Mouse (Mus musculus) neural tube, embryonic 11.5 days (tissue): ENCODE results near the gene Tex35. TPM values are rescaled to one million over a fixed set of nuclear protein-coding genes. Genes with fewer than 3 reads are reported as not detected.

Experiments used
- ATAC-seq: fragments of 200-750 bp; cut with Nextera tagmentation; 2 replicates; pipeline ENCODE4 v1.8.0; 2017; ENCODE audit warnings: moderate number of reproducible peaks, mild to moderate bottlenecking, moderate TSS enrichment, moderate library complexity; ENCODE audit not compliant: insufficient read depth, low FRiP score, low TSS enrichment
- DNase-seq: peaks from one replicate; pipeline ENCODE4 v3.0.0-alpha.2; 2015; ENCODE audit warnings: low spot score
- H3K27ac ChIP-seq: fragments of 300-500 bp; sonication (generic); 2 replicates; pipeline ENCODE4 v1.5.1; 2014; ENCODE audit warnings: low read depth, mild to moderate bottlenecking, low read length
- H3K27me3 ChIP-seq: fragments of 300-500 bp; sonication (generic); 2 replicates; pipeline ENCODE4 v1.6.1; 2014; ENCODE audit warnings: mild to moderate bottlenecking, low read length, mixed read lengths; ENCODE audit not compliant: control insufficient read depth, insufficient read depth
- H3K36me3 ChIP-seq: fragments of 300-500 bp; sonication (generic); 2 replicates; pipeline ENCODE4 v1.6.1; 2014; ENCODE audit warnings: mild to moderate bottlenecking, low read length, moderate library complexity, mixed read lengths; ENCODE audit not compliant: control insufficient read depth, insufficient read depth
- H3K4me1 ChIP-seq: fragments of 300-500 bp; sonication (generic); 2 replicates; pipeline ENCODE4 v1.6.1; 2014; ENCODE audit warnings: low read length, mixed read lengths; ENCODE audit not compliant: control insufficient read depth, insufficient read depth
- H3K4me2 ChIP-seq: fragments of 300-500 bp; sonication (generic); 2 replicates; pipeline ENCODE4 v1.6.1; 2014; ENCODE audit warnings: low read depth, mild to moderate bottlenecking, moderate library complexity
- H3K4me3 ChIP-seq: fragments of 300-500 bp; sonication (generic); 2 replicates; pipeline ENCODE4 v1.5.1; 2014; ENCODE audit warnings: low read depth, low read length
- H3K9ac ChIP-seq: fragments of 300-500 bp; sonication (generic); 2 replicates; pipeline ENCODE4 v1.6.1; 2014; ENCODE audit warnings: mild to moderate bottlenecking, low read length
- H3K9me3 ChIP-seq: fragments of 300-500 bp; sonication (generic); 2 replicates; pipeline ENCODE4 v1.6.1; 2016; ENCODE audit warnings: low read length; ENCODE audit not compliant: control insufficient read depth
- WGBS: fragments of 180-500 bp; shearing (Covaris S2); extraction: QIAGEN DNeasy Blood & Tissue Kit; methylation state at CpG from one replicate; pipeline ENCODE4 v1.1.7; 2014; 5-methylcytosine and 5-hydroxymethylcytosine counted together
- polyA plus RNA-seq: library from polyadenylated mRNA; unstranded; fragments of >200 nt; fragmentation: Nextera tagmentation; extraction: Ambion mirVana; gene quantifications from 2 replicates; pipeline ENCODE4 v1.2.1, GENCODE M21; 2014

Tex35 gene
- polyA plus RNA-seq, 1 experiment from 2014 or later, result not detected

- ATAC-seq, result peak; percentile 54
- WGBS, result 5% methylated on average over 15 of the region's 15 CpGs
- peak; percentile 90 for DNase-seq
- Histone ChIP-seq H3K36me3 (no peaks in the 10 kb centered on the region), H3K4me2 (no peak overlapping the region), H3K9ac (no peak overlapping the region), H3K4me1 (peaks cover 6% of the 10 kb centered on the region; the same call in 1 of the 2 replicates), H3K27me3 (no peaks in the 10 kb centered on the region), H3K9me3 (no peaks in the 10 kb centered on the region), H3K4me3 (no peak overlapping the region), H3K27ac (no peak overlapping the region)
Observed at GRCm38 (mm10) chr1:157076257-157076656, 32.2 kb downstream of the Tex35 start.

DNA sequence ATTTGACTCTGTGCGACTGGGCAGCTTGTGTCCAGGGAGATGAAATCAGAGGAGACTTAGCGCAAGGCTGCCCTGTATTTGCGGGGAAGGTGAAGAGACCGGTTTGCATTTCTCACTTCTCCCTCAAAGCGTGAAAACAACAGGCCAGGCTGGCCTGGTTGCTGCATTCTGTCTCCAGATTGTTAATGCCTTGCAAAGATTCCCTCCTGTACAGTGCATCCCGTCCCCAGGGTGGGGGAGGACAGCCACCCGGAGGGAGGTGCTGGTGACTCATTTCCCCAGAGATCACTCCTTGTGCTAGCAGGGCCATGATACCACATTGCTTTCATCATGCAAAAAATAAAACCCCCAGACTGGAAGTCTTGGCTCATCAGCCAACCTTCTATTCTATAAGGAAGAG lies 33.5 kb downstream of the Tex35 start:
- H3K9me3 ChIP-seq, result no peaks in the 10 kb centered on the region
- peaks cover 6% of the 10 kb centered on the region; the same call in 1 of the 2 replicates for H3K4me1 ChIP-seq
- no peak overlapping the region for H3K4me2 ChIP-seq
- no peak for DNase-seq
- H3K27ac ChIP-seq, result no peak overlapping the region
- no peak overlapping the region for H3K4me3 ChIP-seq
- WGBS, result 67% methylated on average over 7 of the region's 7 CpGs
- no peak overlapping the region for H3K9ac ChIP-seq
- no peaks in the 10 kb centered on the region for H3K36me3 ChIP-seq
- H3K27me3 ChIP-seq, result no peaks in the 10 kb centered on the region
- no peak for ATAC-seq

DNA sequence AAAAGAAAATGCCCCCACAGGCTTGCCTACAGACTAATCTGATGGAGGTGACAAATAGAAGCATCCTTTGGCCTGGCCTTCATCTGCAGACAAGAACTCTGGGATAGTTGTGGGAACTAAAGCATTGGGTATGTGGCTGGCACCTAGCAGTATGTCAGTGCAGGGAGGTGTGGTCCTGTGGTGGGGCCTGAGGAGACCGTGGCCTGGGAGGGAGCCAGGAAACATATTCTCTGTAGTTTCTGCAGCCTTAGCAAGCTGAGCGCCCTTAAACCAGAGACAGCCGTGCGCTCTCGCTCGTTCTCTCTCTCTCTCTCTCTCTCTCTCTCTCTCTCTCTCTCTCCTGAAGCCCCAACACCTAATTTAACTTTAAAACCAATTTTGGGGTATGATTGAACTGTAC lies 34.1 kb downstream of the Tex35 start:
- ATAC-seq, result no peak
- Histone ChIP-seq H3K27me3 (no peaks in the 10 kb centered on the region), H3K4me3 (no peak overlapping the region), H3K36me3 (no peaks in the 10 kb centered on the region), H3K4me1 (0 out of 2 replicates have a peak, but pooled peaks cover 2% of the 10 kb centered on the region), H3K9ac (no peak overlapping the region), H3K27ac (no peak overlapping the region), H3K4me2 (no peak overlapping the region), H3K9me3 (no peaks in the 10 kb centered on the region)
- DNase-seq, result no peak
- WGBS, result 87% methylated on average over 6 of the region's 6 CpGs

DNA sequence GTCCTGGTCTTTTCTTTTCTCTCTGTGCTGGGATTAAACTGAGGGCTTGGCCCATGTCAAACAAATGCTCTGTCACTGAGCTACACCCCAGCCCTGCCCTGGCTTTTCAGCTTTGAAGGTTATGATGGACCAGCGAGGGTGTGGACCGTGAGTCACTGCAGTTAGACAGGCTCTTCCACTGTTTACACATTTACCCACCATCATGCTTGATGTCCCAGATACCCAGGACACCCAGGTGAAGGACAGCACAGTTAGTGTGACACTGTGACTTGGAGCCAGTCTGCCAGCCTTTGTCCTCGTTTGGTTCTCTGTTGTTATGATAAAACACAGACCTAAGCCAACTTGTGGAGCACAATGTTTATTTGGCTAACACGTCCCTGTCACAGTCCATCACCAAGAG lies 34.9 kb downstream of the Tex35 start:
- no peaks in the 10 kb centered on the region for H3K36me3 ChIP-seq
- no peak for ATAC-seq
- H3K4me2 ChIP-seq, result no peak overlapping the region
- DNase-seq, result no peak
- 0 out of 2 replicates have a peak, but pooled peaks cover 2% of the 10 kb centered on the region for H3K4me1 ChIP-seq
- H3K27me3 ChIP-seq, result no peaks in the 10 kb centered on the region
- no peak overlapping the region for H3K27ac ChIP-seq
- 62% methylated on average over 4 of the region's 4 CpGs for WGBS
- H3K9ac ChIP-seq, result no peak overlapping the region
- no peaks in the 10 kb centered on the region for H3K9me3 ChIP-seq
- H3K4me3 ChIP-seq, result no peak overlapping the region

GRCm38 (mm10) chr1:157069181-157069828 lies 39.2 kb downstream of the Tex35 start:
- no peak for DNase-seq
- Histone ChIP-seq H3K4me1 (peaks cover 5% of the 10 kb centered on the region; the same call in 1 of the 2 replicates), H3K27me3 (no peaks in the 10 kb centered on the region), H3K4me2 (no peak overlapping the region), H3K9ac (no peak overlapping the region), H3K4me3 (no peak overlapping the region), H3K27ac (no peak overlapping the region), H3K36me3 (no peaks in the 10 kb centered on the region), H3K9me3 (no peaks in the 10 kb centered on the region)
- no peak for ATAC-seq
- WGBS, result 81% methylated on average over 15 of the region's 15 CpGs

DNA sequence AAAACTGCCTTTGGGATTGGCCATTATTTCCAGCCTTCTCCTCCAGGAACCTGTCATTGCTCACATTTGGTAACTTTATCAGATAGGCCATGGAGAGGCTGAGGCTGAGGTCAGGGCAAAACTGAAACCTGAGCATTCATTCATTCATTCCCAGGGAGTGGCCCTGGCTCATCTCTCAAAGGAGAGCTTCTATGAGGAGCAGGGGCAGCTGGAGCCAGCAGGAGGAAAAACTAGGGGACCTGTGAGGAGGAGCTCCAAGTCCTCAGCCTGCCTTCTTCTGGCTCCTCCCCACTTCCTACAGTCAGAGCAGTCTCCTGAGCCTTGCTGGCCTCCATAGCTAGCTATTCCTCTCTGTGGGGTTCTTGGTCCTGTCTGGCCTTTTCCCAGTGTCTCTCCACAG lies 40.2 kb downstream of the Tex35 start:
- Histone ChIP-seq H3K27ac (no peak overlapping the region), H3K4me2 (no peak overlapping the region), H3K4me1 (peaks cover 5% of the 10 kb centered on the region; the same call in 1 of the 2 replicates), H3K4me3 (no peak overlapping the region), H3K27me3 (no peaks in the 10 kb centered on the region), H3K9me3 (no peaks in the 10 kb centered on the region), H3K36me3 (no peaks in the 10 kb centered on the region), H3K9ac (no peak overlapping the region)
- DNase-seq (no peak), ATAC-seq (no peak)

DNA sequence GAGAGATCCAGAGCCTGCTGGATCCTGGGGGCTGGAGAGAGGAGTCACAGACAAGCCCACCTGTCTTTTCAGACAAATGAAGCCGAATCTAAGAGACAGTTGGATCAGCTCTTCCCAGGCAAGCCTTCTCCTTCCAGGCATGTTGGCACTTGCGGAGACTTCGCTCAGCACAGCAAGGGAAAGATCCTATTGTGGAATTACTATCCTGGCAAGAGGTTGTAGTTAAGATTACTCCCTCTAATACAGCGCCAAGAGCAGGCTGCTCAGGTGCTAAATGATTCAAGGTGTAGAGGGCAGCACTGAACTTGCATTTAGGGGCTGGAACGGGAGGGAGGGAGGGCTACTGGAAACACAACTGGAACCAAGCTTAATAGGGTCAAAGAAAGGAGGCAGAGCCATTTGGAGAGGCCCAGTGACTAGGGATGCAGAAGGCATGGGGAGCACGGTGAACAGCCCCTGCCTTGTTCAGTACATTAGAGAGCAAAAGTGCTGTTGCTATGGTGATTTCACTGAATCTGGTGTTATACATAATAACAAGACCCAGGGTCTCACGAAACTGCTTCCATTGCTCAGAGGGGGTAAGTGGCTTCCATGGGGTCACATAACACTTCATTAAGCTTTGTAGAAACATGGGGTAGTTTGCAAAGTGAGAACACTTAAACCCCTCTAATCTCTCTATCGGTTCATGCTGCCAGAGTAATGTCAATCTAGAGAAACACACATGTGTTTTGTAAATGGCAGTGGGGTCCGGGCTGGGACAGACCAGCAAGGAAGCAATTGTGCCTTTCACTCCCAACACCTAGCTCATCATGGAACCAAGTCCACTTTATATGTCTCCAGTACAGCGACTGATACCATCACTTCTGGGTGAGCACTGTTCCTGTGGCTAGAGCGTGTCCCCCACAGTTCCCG lies 42.4 kb downstream of the Tex35 start:
- no peak overlapping the region for H3K27ac ChIP-seq
- H3K4me2 ChIP-seq, result no peak overlapping the region
- WGBS, result 83% methylated on average over 12 of the region's 12 CpGs
- no peak overlapping the region for H3K4me3 ChIP-seq
- no peak overlapping the region for H3K9ac ChIP-seq
- ATAC-seq, result no peak
- no peak for DNase-seq
- H3K9me3 ChIP-seq, result no peaks in the 10 kb centered on the region
- H3K4me1 ChIP-seq, result peaks cover 5% of the 10 kb centered on the region; the same call in 1 of the 2 replicates
- H3K27me3 ChIP-seq, result no peaks in the 10 kb centered on the region
- H3K36me3 ChIP-seq, result no peaks in the 10 kb centered on the region

- Histone ChIP-seq H3K27ac (no peak overlapping the region), H3K9ac (no peak overlapping the region)
- WGBS, result 66% methylated on average over 13 of the region's 13 CpGs
Observed at GRCm38 (mm10) chr1:157063318-157064115, 45.0 kb downstream of the Tex35 start.

More at GRCm38 (mm10) chr1:157063318-157064115, 45.0 kb downstream of the Tex35 start:
- DNase-seq, result no peak
- no peak for ATAC-seq
- Histone ChIP-seq H3K4me2 (no peak overlapping the region), H3K4me3 (no peak overlapping the region), H3K9me3 (no peaks in the 10 kb centered on the region), H3K27me3 (no peaks in the 10 kb centered on the region), H3K36me3 (no peaks in the 10 kb centered on the region), H3K4me1 (peaks cover 5% of the 10 kb centered on the region; the same call in 1 of the 2 replicates)
